Mouse (Mus musculus) cerebellum, adult 2 months (tissue): ENCODE data around the gene Pde11a.

Source experiments
- CTCF ChIP-seq: fragments of 200-500 bp; IDR thresholded peaks from 2 replicates; pipeline ENCODE4 v1.5.1; 2011; ENCODE audit warnings: low read depth, mild to moderate bottlenecking, control low read depth, low read length, moderate library complexity, borderline replicate concordance; ENCODE audit not compliant: insufficient read depth
- POLR2A ChIP-seq: fragments of 200-500 bp; IDR thresholded peaks from 2 replicates; pipeline ENCODE4 v1.6.1; 2011; ENCODE audit warnings: low read length, control low read depth, borderline replicate concordance; ENCODE audit not compliant: insufficient read depth

DNA sequence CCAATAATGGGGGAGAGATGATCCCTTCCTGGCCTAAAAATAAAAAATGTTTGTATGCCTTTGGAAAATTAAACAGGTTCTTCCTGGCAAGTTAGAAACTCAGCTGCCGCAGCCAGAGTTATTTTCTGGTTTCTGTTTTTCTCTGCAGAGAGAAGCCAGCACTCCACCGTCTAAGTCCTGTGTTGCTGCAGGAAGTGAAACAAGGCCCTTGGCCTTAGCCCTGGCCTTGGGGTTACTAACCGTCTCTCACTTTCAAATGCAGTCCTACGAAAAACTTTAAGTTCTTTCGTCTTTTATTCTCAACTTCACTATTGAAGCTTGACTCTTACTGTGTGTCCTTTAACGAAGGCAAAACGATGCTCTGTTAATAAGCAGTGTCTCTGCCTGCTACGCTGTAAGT is 289.0 kb downstream of the Pde11a start:
- TF ChIP-seq POLR2A (no peak), CTCF (no peak)
